Mouse (Mus musculus): ENCODE results near the gene Primpol. TPM values are rescaled to one million over a fixed set of nuclear protein-coding genes. Genes with fewer than 3 reads are reported as not detected.

Primpol gene
- total RNA-seq, 4 experiments from 2014 or later, result 3.9 to 7.1 (median 5.6) TPM

GRCm38 (mm10) chr8:46566914-46567529 is 50.0 kb downstream of the Primpol start:
- DNase-seq (ENCODE audit: low spot score in 2 of 2), result peak; percentile 74 to 78

- DNase-seq (ENCODE audit: low spot score in 2 of 2), result no peak
Observed at GRCm38 (mm10) chr8:46562333-46562732, 54.7 kb downstream of the Primpol start.

- DNase-seq (ENCODE audit: low spot score in 2 of 2), result no peak
Observed at GRCm38 (mm10) chr8:46559428-46559827, 57.6 kb downstream of the Primpol start.

- DNase-seq (ENCODE audit: low spot score in 2 of 2), result no peak
Observed at GRCm38 (mm10) chr8:46552441-46552765, 64.6 kb downstream of the Primpol start.

- DNase-seq (ENCODE audit: low spot score in 2 of 2), result peak; percentile 99 to 100
Observed at GRCm38 (mm10) chr8:46551615-46552440, 65.2 kb downstream of the Primpol start, which contains the start of gene Cenpu. Cenpu (plus strand) TSS chr8:46552028.

GRCm38 (mm10) chr8:46551029-46551428 is 66.0 kb downstream of the Primpol start:
- no peak for DNase-seq (ENCODE audit: low spot score in 2 of 2)

GRCm38 (mm10) chr8:46550058-46550457 is 67.0 kb downstream of the Primpol start:
- DNase-seq (ENCODE audit: low spot score in 2 of 2), result no peak

- DNase-seq (ENCODE audit: low spot score in 2 of 2), result peak in 1 of 2 experiments; percentile 18
Observed at GRCm38 (mm10) chr8:46547245-46547644, 69.8 kb downstream of the Primpol start.

- DNase-seq (ENCODE audit: low spot score in 2 of 2), result no peak
Observed at GRCm38 (mm10) chr8:46546431-46547176, 70.4 kb downstream of the Primpol start.

GRCm38 (mm10) chr8:46545854-46546253 is 71.2 kb downstream of the Primpol start:
- DNase-seq (ENCODE audit: low spot score in 2 of 2), result no peak

- DNase-seq (ENCODE audit: low spot score in 2 of 2), result no peak
Observed at GRCm38 (mm10) chr8:46543662-46544061, 73.3 kb downstream of the Primpol start.

GRCm38 (mm10) chr8:46543191-46543590 is 73.8 kb downstream of the Primpol start:
- peak in 1 of 2 experiments; percentile 20 for DNase-seq (ENCODE audit: low spot score in 2 of 2)

- DNase-seq (ENCODE audit: low spot score in 2 of 2), result no peak
Observed at GRCm38 (mm10) chr8:46539701-46540100, 77.3 kb downstream of the Primpol start.

GRCm38 (mm10) chr8:46533926-46534325 is 83.1 kb downstream of the Primpol start:
- no peak for DNase-seq (ENCODE audit: low spot score in 2 of 2)

GRCm38 (mm10) chr8:46530541-46530940 is 86.5 kb downstream of the Primpol start:
- no peak for DNase-seq (ENCODE audit: low spot score in 2 of 2)

GRCm38 (mm10) chr8:46529508-46529907 is 87.5 kb downstream of the Primpol start:
- no peak for DNase-seq (ENCODE audit: low spot score in 2 of 2)

- DNase-seq (ENCODE audit: low spot score in 2 of 2), result no peak
Observed at GRCm38 (mm10) chr8:46526821-46527220, 90.2 kb downstream of the Primpol start.

GRCm38 (mm10) chr8:46526098-46526497 is 90.9 kb downstream of the Primpol start:
- DNase-seq (ENCODE audit: low spot score in 2 of 2), result no peak
